Mouse (Mus musculus) forebrain, embryonic 10.5 days (tissue): ENCODE results near the gene Kcnj16. TPM values are rescaled to one million over a fixed set of nuclear protein-coding genes. Genes with fewer than 3 reads are reported as not detected.

Source experiments
- DNase-seq: peaks from one replicate; pipeline ENCODE4 v3.0.0-alpha.2; 2017; ENCODE audit warnings: low spot score; ENCODE audit errors: extremely low spot score
- H3K27ac ChIP-seq: fragments of 300-500 bp; sonication (generic); 2 replicates; pipeline ENCODE4 v1.5.1; 2016; ENCODE audit warnings: mild to moderate bottlenecking
- H3K27me3 ChIP-seq: fragments of 300-500 bp; sonication (generic); 2 replicates; pipeline ENCODE4 v1.6.1; 2016; ENCODE audit warnings: mild to moderate bottlenecking; ENCODE audit not compliant: poor library complexity, severe bottlenecking
- H3K36me3 ChIP-seq: fragments of 300-500 bp; sonication (generic); replicated peaks from 2 replicates; pipeline ENCODE4 v1.6.1; 2016; ENCODE audit warnings: mild to moderate bottlenecking, moderate library complexity
- H3K4me1 ChIP-seq: fragments of 300-500 bp; sonication (generic); 2 replicates; pipeline ENCODE4 v1.6.1; 2016
- H3K4me3 ChIP-seq: fragments of 300-500 bp; sonication (generic); 2 replicates; pipeline ENCODE4 v1.5.1; 2016; ENCODE audit warnings: mild to moderate bottlenecking, moderate library complexity
- H3K9me3 ChIP-seq: fragments of 300-500 bp; sonication (generic); 2 replicates; pipeline ENCODE4 v1.6.1; 2016; ENCODE audit warnings: mild to moderate bottlenecking, moderate library complexity
- WGBS: fragments of 180-500 bp; shearing (Covaris S2); methylation state at CpG from one replicate; pipeline ENCODE4 v1.1.7; 2016; 5-methylcytosine and 5-hydroxymethylcytosine counted together
- polyA plus RNA-seq: library from polyadenylated mRNA; unstranded; fragments of >200 nt; fragmentation: Nextera tagmentation; extraction: Ambion mirVana; gene quantifications from 2 replicates; pipeline ENCODE4 v1.2.1, GENCODE M21; 2016

Gene Kcnj16
- polyA plus RNA-seq = 0.07 and 0.14 TPM in 2 replicates

DNA sequence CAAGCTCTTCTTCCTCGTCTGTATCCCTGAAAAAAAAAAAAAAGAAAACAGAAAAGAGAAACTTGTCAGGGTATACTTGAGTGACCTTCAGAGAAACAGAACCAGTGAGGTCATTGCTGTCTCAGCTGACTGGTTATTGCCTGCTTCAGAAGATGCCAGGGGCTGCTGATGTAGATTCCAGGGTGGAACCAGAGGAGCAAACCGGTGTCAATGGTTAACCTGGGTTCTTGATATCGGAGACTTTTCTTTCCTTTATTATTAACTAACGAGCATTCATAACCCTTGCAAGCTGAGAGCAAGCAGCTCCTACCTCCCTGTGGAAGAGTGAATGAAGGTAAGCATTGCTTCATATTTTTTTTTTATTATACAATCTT, at the start of gene Kcnj16:
TSS of gene Kcnj16 (plus strand) at position 272 of the 374 bp plus-strand sequence.
- no peak within 1 kb of the TSS for H3K27ac ChIP-seq
- H3K9me3 ChIP-seq = no peaks in the 10 kb centered on the region
- no peaks in the 10 kb centered on the region for H3K36me3 ChIP-seq
- no peaks in the 10 kb centered on the region for H3K27me3 ChIP-seq
- 83% methylated on average over 4 of the region's 4 CpGs for WGBS
- no peak for DNase-seq
- H3K4me1 ChIP-seq = no peaks in the 10 kb centered on the region
- no peak within 1 kb of the TSS for H3K4me3 ChIP-seq

DNA sequence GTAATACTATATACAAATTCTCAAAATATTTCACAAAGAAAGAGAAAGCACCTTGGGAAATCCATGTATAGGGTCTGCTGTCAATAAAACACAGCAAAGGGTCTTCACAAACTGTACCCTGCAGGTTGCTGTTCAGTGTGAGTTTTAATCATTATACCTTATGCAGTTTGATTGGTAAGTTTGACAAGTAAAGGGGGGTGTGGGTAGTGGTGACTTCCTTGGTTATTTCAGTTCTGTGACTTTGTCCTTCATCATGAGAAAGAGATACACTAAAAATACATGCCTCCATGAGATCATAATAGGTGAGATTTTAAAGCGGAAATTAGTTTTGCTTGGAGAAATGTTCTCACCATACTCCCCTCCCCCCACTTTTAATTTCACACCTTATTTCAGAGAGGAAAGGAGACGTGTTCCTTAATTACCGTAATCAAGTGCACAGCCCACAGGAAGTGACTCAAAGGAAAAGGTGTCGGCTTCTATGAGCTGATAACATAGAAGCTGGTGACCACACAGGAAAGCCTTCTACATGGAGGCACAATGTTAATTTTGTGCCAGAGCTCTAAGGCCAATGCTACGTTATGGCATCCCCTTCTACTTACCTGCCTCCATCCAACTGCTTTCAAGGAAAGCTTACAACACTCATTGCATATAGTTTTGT, 48.9 kb upstream of the Kcnj16 start:
- H3K27ac ChIP-seq = no peak overlapping the region

DNA sequence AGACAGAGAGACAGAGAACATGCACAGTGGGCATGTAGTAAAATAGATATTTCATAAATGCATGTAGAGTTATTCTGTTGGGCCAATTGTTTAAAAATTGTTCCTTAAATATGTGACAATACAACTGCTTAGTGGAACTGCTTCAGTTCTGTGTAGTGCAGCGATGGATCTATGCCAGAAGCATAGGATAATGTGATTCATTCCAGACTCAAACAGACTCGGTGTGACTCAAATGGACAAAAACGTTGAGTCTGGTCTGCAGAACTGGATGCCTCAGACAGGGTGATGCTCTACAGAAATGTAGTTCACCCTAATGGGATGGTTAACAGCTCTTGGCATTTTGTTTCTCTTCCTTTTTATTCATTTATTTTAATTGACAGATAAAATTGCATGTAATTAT, 32.1 kb upstream of the Kcnj16 start:
- WGBS = 90% methylated on average over 3 of the region's 3 CpGs
- no peak overlapping the region for H3K4me3 ChIP-seq
- no peak for DNase-seq
- no peaks in the 10 kb centered on the region for H3K36me3 ChIP-seq
- H3K27me3 ChIP-seq = no peaks in the 10 kb centered on the region
- no peaks in the 10 kb centered on the region for H3K9me3 ChIP-seq
- H3K27ac ChIP-seq = no peak overlapping the region
- H3K4me1 ChIP-seq = no peaks in the 10 kb centered on the region

More for the DNA sequence above, 48.9 kb upstream of the Kcnj16 start:
- no peaks in the 10 kb centered on the region for H3K4me1 ChIP-seq
- no peaks in the 10 kb centered on the region for H3K36me3 ChIP-seq
- no peaks in the 10 kb centered on the region for H3K9me3 ChIP-seq
- no peak for DNase-seq
- WGBS = 83% methylated on average over 5 of the region's 5 CpGs
- H3K4me3 ChIP-seq = no peak overlapping the region
- no peaks in the 10 kb centered on the region for H3K27me3 ChIP-seq

DNA sequence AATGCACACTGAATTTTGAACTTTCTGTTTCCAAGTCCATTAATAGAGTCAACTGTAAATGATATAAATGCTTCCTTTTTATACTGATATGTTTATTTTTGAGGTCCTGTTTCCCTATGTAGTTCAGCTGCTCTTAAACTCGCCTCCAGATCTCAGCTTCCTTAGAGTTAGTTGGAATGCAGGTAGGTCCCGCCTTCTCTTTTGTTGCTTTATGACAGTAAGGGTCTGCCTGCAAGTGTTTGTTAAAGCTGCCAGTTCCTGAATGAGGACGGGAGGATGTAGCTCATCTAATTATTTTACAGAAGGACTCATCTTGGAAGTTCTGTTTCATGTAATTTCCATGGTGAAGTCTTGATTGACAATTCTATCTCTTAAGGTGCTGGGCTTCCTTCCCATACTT, 25.6 kb upstream of the Kcnj16 start:
- H3K4me1 ChIP-seq = peaks cover 14% of the 10 kb centered on the region
- 43% methylated on average over 3 of the region's 3 CpGs for WGBS
- H3K9me3 ChIP-seq = no peaks in the 10 kb centered on the region
- no peaks in the 10 kb centered on the region for H3K27me3 ChIP-seq
- H3K4me3 ChIP-seq = no peak overlapping the region
- no peaks in the 10 kb centered on the region for H3K36me3 ChIP-seq
- no peak overlapping the region for H3K27ac ChIP-seq
- DNase-seq = no peak

DNA sequence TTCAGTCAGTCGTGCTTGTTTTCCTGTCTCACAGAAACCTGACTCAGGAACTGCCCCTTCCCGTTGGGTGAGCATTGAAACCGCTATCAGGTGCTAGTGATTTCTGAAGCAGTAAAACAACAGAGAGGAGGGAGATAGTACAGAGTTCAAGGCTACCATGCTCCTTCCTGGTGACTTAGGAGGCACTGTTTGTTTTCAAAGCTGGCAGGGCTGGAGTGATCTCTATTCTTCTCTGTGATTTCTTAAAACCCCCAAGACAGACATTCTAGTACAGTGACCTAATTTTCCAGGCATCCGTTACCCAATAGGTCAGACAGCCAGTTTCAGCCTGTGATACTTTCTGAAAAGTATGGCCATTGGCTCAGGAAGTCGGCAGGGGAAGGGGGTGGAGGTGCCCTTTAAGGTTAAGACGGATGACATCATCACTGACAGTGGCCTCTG, 25.1 kb upstream of the Kcnj16 start:
- no peak for DNase-seq
- Histone ChIP-seq H3K4me1 (peaks cover 14% of the 10 kb centered on the region), H3K36me3 (no peaks in the 10 kb centered on the region), H3K9me3 (no peaks in the 10 kb centered on the region), H3K4me3 (no peak overlapping the region), H3K27ac (no peak overlapping the region), H3K27me3 (no peaks in the 10 kb centered on the region)
- 65% methylated on average over 6 of the region's 6 CpGs for WGBS

DNA sequence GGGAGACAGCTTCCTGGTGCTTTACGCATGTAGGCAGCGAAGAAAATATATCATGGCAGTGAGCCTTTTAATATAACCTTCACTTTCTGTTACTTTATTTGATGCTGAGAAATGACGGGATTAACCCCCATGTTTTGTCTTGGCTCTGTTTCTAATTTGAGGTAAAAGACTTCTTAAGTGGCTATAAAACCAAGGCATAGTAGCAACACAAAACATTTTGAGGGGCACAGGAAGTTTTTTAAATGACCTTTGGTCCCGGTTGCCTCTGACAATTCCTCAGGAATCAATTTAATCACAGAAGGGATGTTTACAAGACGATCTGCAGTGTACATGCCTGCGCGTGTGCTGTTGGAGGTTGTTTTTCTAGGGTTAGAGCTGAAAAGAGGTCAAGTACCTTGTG, 11.2 kb upstream of the Kcnj16 start:
- Histone ChIP-seq H3K4me3 (no peak overlapping the region), H3K27me3 (no peaks in the 10 kb centered on the region), H3K9me3 (no peaks in the 10 kb centered on the region), H3K36me3 (no peaks in the 10 kb centered on the region), H3K4me1 (peaks cover 11% of the 10 kb centered on the region), H3K27ac (no peak overlapping the region)
- no peak for DNase-seq
- 56% methylated on average over 7 of the region's 7 CpGs for WGBS

DNA sequence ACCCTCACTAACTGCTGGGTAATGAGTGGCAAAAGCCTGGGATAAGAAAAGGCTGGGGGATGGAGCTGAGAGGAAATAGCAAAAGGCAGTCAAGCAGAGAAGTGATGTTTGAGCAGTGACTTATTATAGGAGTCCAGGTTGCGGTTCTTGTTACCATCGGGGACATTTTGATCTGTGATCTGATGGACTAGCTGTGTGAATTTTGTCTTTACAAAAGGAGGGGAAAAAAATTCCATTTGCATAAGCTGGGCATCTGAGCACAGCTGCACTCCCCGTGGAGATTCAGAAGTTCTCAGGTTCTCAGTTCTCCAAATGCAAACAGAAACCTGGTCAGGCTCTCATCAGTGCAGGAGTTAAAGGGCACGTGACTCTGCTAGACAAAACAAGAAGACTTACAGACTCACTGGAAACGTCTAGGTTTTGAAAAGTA, 6.2 kb upstream of the Kcnj16 start:
- Histone ChIP-seq H3K36me3 (no peaks in the 10 kb centered on the region), H3K27me3 (no peaks in the 10 kb centered on the region), H3K4me1 (peaks cover 17% of the 10 kb centered on the region), H3K4me3 (no peak overlapping the region), H3K27ac (no peak overlapping the region; the same call in 1 of the 2 replicates), H3K9me3 (no peaks in the 10 kb centered on the region)
- WGBS = 25% methylated on average over 5 of the region's 5 CpGs
- DNase-seq = no peak

DNA sequence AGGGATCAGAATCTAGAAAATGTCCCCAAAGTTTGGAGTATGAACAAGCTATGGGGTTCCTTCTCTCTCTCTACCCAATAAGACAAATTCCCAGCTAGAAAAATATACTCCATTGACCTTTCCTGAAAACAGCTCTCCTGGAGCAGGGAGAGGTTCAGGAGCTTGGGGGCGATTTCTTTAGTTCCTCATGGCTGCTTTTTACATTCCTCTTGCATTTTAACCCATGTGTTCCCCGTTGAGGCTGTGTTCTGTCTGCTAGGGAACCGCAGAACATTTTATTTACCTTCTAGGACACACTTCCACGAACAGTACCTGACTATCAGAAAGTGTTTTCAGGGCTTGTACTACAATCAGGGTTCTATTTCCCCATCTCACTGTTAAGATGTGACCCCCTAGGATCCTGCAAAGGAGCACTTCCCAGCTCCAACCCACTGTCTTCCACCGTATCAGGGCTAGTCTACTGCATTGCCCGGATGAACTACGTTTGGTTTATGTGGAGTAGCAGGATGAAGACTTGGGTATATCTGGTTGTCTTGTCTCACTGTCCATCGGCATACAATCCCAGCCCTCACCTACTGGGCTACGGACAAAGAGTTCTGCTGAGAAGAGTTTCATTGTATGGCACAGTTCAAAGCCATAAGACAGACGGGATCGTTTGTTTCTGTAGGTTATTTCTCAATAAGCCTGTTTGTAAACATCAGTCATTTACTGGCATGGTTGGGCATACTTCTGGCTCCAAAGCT, 643 bp upstream of the Kcnj16 start:
- 85% methylated on average over 11 of the region's 11 CpGs for WGBS
- Histone ChIP-seq H3K27ac (no peak overlapping the region), H3K4me1 (peaks cover 3% of the 10 kb centered on the region)

DNA sequence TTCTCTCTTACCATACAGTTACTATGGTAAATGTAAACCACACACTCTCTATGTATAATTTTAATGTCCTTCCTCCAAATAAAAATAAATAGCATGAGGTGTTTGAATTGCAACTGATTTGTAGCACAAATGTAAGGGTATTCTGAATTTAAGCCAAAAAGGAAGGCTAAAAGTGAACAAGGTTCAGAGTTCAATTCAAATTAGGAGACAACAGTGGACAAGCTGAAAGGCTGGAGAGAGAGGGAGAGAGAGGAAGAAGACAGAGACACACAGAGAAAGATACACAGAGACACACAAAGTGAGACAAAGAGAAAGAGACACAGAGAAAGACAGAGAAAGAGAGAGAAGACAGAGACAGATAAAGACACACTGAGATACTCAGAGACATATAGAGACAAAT, 1.1 kb downstream of the Kcnj16 start:
- no peaks in the 10 kb centered on the region for H3K9me3 ChIP-seq
- no peaks in the 10 kb centered on the region for H3K36me3 ChIP-seq
- H3K27me3 ChIP-seq = no peaks in the 10 kb centered on the region
- H3K27ac ChIP-seq = no peak overlapping the region
- no peak overlapping the region for H3K4me3 ChIP-seq
- no peaks in the 10 kb centered on the region for H3K4me1 ChIP-seq
- DNase-seq = no peak

More for the DNA sequence above, 643 bp upstream of the Kcnj16 start:
- no peak overlapping the region for H3K4me3 ChIP-seq
- no peaks in the 10 kb centered on the region for H3K27me3 ChIP-seq
- DNase-seq = no peak
- no peaks in the 10 kb centered on the region for H3K9me3 ChIP-seq
- no peaks in the 10 kb centered on the region for H3K36me3 ChIP-seq

DNA sequence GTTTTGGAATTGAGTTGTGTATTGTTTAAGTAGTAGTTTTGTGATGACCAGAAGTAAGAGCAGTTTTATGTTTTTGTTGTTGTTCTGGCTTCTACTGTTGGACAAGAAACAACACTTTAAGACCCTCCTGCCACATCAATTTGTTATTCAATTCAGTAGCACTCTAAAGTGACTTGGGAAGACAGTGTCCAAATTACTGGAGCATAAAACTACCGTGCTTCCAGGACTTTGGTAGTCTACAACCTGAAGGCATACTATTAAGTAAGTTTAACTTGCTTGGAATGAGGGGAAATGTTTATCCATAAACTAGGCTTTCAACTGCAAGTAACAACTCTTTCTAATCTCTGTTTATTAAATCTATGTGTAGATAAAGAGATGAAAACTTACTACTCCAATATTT, 17.7 kb downstream of the Kcnj16 start:
- Histone ChIP-seq H3K9me3 (no peaks in the 10 kb centered on the region), H3K4me3 (no peak overlapping the region), H3K36me3 (no peaks in the 10 kb centered on the region), H3K27me3 (no peaks in the 10 kb centered on the region), H3K4me1 (peaks cover 8% of the 10 kb centered on the region; the same call in 1 of the 2 replicates), H3K27ac (no peak overlapping the region)
- DNase-seq = no peak
- 86% methylated on average over 1 of the region's 1 CpGs for WGBS

DNA sequence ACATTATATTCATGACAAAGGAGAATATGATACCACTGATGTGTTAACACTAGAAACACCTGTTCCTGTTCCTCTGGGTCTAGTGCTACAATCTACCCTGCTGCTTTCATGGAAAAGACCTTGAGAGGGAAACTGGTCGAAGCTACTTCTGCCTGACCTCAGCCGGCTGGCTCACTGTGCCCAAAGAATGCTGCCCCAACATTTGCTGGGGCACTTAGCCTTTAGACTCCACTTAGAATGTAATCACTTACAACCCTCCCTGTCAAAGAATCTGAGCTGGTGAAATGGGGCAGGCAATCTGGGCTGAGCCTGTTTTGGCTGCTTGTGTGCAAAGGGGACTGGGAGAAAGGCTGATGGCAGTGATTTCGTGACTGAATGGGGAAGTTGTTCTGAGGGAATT, 18.1 kb downstream of the Kcnj16 start:
- Histone ChIP-seq H3K36me3 (no peaks in the 10 kb centered on the region), H3K4me3 (no peak overlapping the region), H3K4me1 (peaks cover 8% of the 10 kb centered on the region; the same call in 1 of the 2 replicates), H3K27me3 (no peaks in the 10 kb centered on the region), H3K9me3 (no peaks in the 10 kb centered on the region), H3K27ac (no peak overlapping the region)
- no peak for DNase-seq
- 50% methylated on average over 3 of the region's 3 CpGs for WGBS

DNA sequence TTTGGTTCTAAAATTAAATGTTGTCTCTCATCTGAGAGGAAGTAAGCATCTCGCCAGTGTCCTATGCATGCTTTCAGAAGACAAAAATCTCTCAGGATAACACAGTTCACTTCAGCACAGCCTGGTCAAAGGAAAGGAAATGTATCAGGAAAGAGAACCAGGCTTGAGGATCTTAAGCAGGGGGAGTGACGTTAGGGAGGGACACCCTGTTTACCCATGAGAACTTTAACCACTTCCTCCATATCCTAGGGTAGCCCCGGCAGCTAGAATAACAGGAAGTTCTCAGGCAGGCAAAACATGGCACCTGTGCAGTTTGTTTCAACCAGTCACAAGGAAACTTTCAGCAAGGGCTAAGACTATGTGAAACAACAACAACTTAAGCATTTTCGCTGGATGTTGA, 25.8 kb downstream of the Kcnj16 start:
- Histone ChIP-seq H3K27me3 (no peaks in the 10 kb centered on the region), H3K4me1 (no peaks in the 10 kb centered on the region; the same call in 1 of the 2 replicates), H3K27ac (no peak overlapping the region), H3K36me3 (no peaks in the 10 kb centered on the region), H3K4me3 (no peak overlapping the region), H3K9me3 (no peaks in the 10 kb centered on the region)
- 76% methylated on average over 4 of the region's 4 CpGs for WGBS
- DNase-seq = no peak

DNA sequence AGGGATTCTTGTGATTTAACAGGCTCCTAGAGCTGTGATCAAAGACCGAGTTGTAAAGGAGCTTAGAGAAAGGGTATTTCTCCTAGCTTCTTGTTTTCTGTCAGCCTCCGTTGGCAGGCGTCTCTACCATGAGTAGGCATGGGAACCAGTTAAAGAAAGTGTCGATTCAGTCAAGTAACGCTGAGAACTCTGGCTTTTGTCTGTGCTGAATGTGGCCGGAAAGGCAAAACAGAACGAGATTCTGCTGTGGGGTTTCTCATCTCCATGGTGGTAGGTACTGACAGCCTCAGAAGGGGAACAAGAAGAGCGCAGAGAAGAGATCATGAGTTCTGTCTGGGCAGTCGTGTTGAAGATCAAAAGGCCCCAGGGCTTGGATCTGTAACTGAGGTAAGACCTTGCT, 29.4 kb downstream of the Kcnj16 start:
- Histone ChIP-seq H3K4me1 (no peaks in the 10 kb centered on the region; the same call in 1 of the 2 replicates), H3K4me3 (no peak overlapping the region), H3K9me3 (no peaks in the 10 kb centered on the region), H3K36me3 (no peaks in the 10 kb centered on the region), H3K27me3 (no peaks in the 10 kb centered on the region), H3K27ac (no peak overlapping the region)
- DNase-seq = no peak
- WGBS = 59% methylated on average over 9 of the region's 9 CpGs
